Mouse (Mus musculus): Measurements from ENCODE around the gene Tldc1. TPM values are rescaled to one million over a fixed set of nuclear protein-coding genes. Genes with fewer than 3 reads are reported as not detected.

Gene Tldc1
- polyA plus RNA-seq, 1 experiment from 2014 or later, result 10.0 TPM

GRCm38 (mm10) chr8:119761692-119762091, 16.5 kb downstream of the Tldc1 start:
- Histone ChIP-seq H3K4me1 (no peaks in the 10 kb centered on the region), H3K4me2 (no peak overlapping the region), H3K9ac (replicated peaks) (no peak overlapping the region), H3K27ac (replicated peaks) (no peak overlapping the region), H3K27me3 (replicated peaks) (no peaks in the 10 kb centered on the region), H3K36me3 (peaks cover 22% of the 10 kb centered on the region), H3K4me3 (replicated peaks) (no peak overlapping the region), H3K9me3 (replicated peaks) (no peaks in the 10 kb centered on the region)
- no peak for ATAC-seq (ENCODE audit: low FRiP score)
- 93% methylated on average over 11 of the region's 11 CpGs for WGBS

GRCm38 (mm10) chr8:119756538-119756937, 21.7 kb downstream of the Tldc1 start:
- H3K36me3 ChIP-seq, result peaks cover 13% of the 10 kb centered on the region
- H3K27ac ChIP-seq (replicated peaks), result no peak overlapping the region
- peaks cover 15% of the 10 kb centered on the region; the same call in 1 of the 2 replicates for H3K4me1 ChIP-seq
- no peaks in the 10 kb centered on the region for H3K9me3 ChIP-seq (replicated peaks)
- H3K4me3 ChIP-seq (replicated peaks), result no peak overlapping the region
- no peaks in the 10 kb centered on the region for H3K27me3 ChIP-seq (replicated peaks)
- no peak overlapping the region for H3K9ac ChIP-seq (replicated peaks)
- 69% methylated on average over 5 of the region's 5 CpGs for WGBS
- no peak for ATAC-seq (ENCODE audit: low FRiP score)
- no peak overlapping the region for H3K4me2 ChIP-seq

- Histone ChIP-seq H3K27ac (replicated peaks) (no peak overlapping the region), H3K27me3 (replicated peaks) (no peaks in the 10 kb centered on the region), H3K4me3 (replicated peaks) (no peak overlapping the region), H3K36me3 (peaks cover 9% of the 10 kb centered on the region), H3K4me2 (peak overlapping the region; percentile 48), H3K9ac (replicated peaks) (no peak overlapping the region), H3K4me1 (peaks cover 15% of the 10 kb centered on the region; the same call in 1 of the 2 replicates), H3K9me3 (replicated peaks) (no peaks in the 10 kb centered on the region)
- WGBS, result 63% methylated on average over 2 of the region's 2 CpGs
- ATAC-seq (ENCODE audit: low FRiP score), result no peak
Measured at GRCm38 (mm10) chr8:119756147-119756461, 22.1 kb downstream of the Tldc1 start.

- Histone ChIP-seq H3K4me2 (peak overlapping the region; percentile 48), H3K27ac (replicated peaks) (no peak overlapping the region), H3K36me3 (peaks cover 3% of the 10 kb centered on the region; the same call in 1 of the 2 replicates), H3K9me3 (replicated peaks) (no peaks in the 10 kb centered on the region), H3K4me1 (peaks cover 15% of the 10 kb centered on the region; the same call in 1 of the 2 replicates), H3K27me3 (replicated peaks) (no peaks in the 10 kb centered on the region), H3K4me3 (replicated peaks) (peak overlapping the region; percentile 20), H3K9ac (replicated peaks) (no peak overlapping the region)
- WGBS, result 23% methylated on average over 28 of the region's 28 CpGs
- peak; percentile 34 for ATAC-seq (ENCODE audit: low FRiP score)
Measured at GRCm38 (mm10) chr8:119755238-119756146, 22.7 kb downstream of the Tldc1 start.

GRCm38 (mm10) chr8:119744604-119745003, 33.6 kb downstream of the Tldc1 start:
- Histone ChIP-seq H3K27ac (replicated peaks) (no peak overlapping the region), H3K4me1 (no peaks in the 10 kb centered on the region), H3K9me3 (replicated peaks) (no peaks in the 10 kb centered on the region), H3K4me2 (no peak overlapping the region), H3K4me3 (replicated peaks) (no peak overlapping the region), H3K9ac (replicated peaks) (no peak overlapping the region), H3K36me3 (no peaks in the 10 kb centered on the region), H3K27me3 (replicated peaks) (no peaks in the 10 kb centered on the region)
- no peak for ATAC-seq (ENCODE audit: low FRiP score)
- WGBS, result 87% methylated on average over 4 of the region's 4 CpGs

GRCm38 (mm10) chr8:119743291-119744026, 34.8 kb downstream of the Tldc1 start:
- Histone ChIP-seq H3K27me3 (replicated peaks) (no peaks in the 10 kb centered on the region), H3K27ac (replicated peaks) (no peak overlapping the region), H3K9ac (replicated peaks) (no peak overlapping the region), H3K4me3 (replicated peaks) (no peak overlapping the region), H3K4me1 (no peaks in the 10 kb centered on the region), H3K36me3 (no peaks in the 10 kb centered on the region), H3K4me2 (no peak overlapping the region), H3K9me3 (replicated peaks) (no peaks in the 10 kb centered on the region)
- ATAC-seq (ENCODE audit: low FRiP score), result no peak
- whole genome bisulfite sequencing, result 42% methylated on average over 13 of the region's 13 CpGs

- no peaks in the 10 kb centered on the region for H3K36me3 ChIP-seq
- no peak overlapping the region for H3K4me2 ChIP-seq
- no peak for ATAC-seq (ENCODE audit: low FRiP score)
- H3K27me3 ChIP-seq (replicated peaks), result no peaks in the 10 kb centered on the region
- no peak overlapping the region for H3K4me3 ChIP-seq (replicated peaks)
- no peak overlapping the region for H3K9ac ChIP-seq (replicated peaks)
- no peak overlapping the region for H3K27ac ChIP-seq (replicated peaks)
- no peaks in the 10 kb centered on the region for H3K9me3 ChIP-seq (replicated peaks)
- H3K4me1 ChIP-seq, result no peaks in the 10 kb centered on the region
- 80% methylated on average over 7 of the region's 7 CpGs for whole genome bisulfite sequencing
Measured at GRCm38 (mm10) chr8:119742409-119742808, 35.8 kb downstream of the Tldc1 start.

- Histone ChIP-seq H3K4me1 (no peaks in the 10 kb centered on the region), H3K27ac (replicated peaks) (no peak overlapping the region), H3K9ac (replicated peaks) (no peak overlapping the region), H3K9me3 (replicated peaks) (no peaks in the 10 kb centered on the region), H3K4me2 (no peak overlapping the region), H3K27me3 (replicated peaks) (no peaks in the 10 kb centered on the region), H3K36me3 (no peaks in the 10 kb centered on the region), H3K4me3 (replicated peaks) (no peak overlapping the region)
- 58% methylated on average over 4 of the region's 4 CpGs for WGBS
- no peak for ATAC-seq (ENCODE audit: low FRiP score)
Measured at GRCm38 (mm10) chr8:119740634-119741033, 37.6 kb downstream of the Tldc1 start.

- Histone ChIP-seq H3K27ac (replicated peaks) (no peak overlapping the region), H3K36me3 (no peaks in the 10 kb centered on the region), H3K9me3 (replicated peaks) (no peaks in the 10 kb centered on the region), H3K4me3 (replicated peaks) (no peak overlapping the region), H3K9ac (replicated peaks) (no peak overlapping the region), H3K4me2 (no peak overlapping the region), H3K4me1 (no peaks in the 10 kb centered on the region), H3K27me3 (replicated peaks) (no peaks in the 10 kb centered on the region)
- 82% methylated on average over 19 of the region's 19 CpGs for WGBS
- no peak for ATAC-seq (ENCODE audit: low FRiP score)
Measured at GRCm38 (mm10) chr8:119738129-119738907, 39.9 kb downstream of the Tldc1 start.

GRCm38 (mm10) chr8:119737093-119737900, 40.9 kb downstream of the Tldc1 start:
- no peak overlapping the region for H3K27ac ChIP-seq (replicated peaks)
- no peak overlapping the region for H3K4me2 ChIP-seq
- WGBS, result 87% methylated on average over 11 of the region's 11 CpGs
- H3K36me3 ChIP-seq, result no peaks in the 10 kb centered on the region
- H3K9me3 ChIP-seq (replicated peaks), result no peaks in the 10 kb centered on the region
- no peak for ATAC-seq (ENCODE audit: low FRiP score)
- no peak overlapping the region for H3K9ac ChIP-seq (replicated peaks)
- H3K27me3 ChIP-seq (replicated peaks), result no peaks in the 10 kb centered on the region
- H3K4me1 ChIP-seq, result no peaks in the 10 kb centered on the region
- H3K4me3 ChIP-seq (replicated peaks), result no peak overlapping the region

Data from neural tube, embryonic 15.5 days (tissue).